Mouse (Mus musculus): ENCODE measurements around the gene Smyd3.

Smyd3 gene

GRCm38 (mm10) chr1:179073846-179074245 is 444.0 kb downstream of the Smyd3 start:
- no peak for DNase-seq (ENCODE audit: low read depth in 2 of 2, low spot score in 2 of 2)

GRCm38 (mm10) chr1:179072935-179073654 is 444.7 kb downstream of the Smyd3 start:
- no peak for DNase-seq (ENCODE audit: low read depth in 2 of 2, low spot score in 2 of 2)

GRCm38 (mm10) chr1:179072406-179072805 is 445.4 kb downstream of the Smyd3 start:
- DNase-seq (ENCODE audit: low read depth in 2 of 2, low spot score in 2 of 2) = no peak

- no peak for DNase-seq (ENCODE audit: low read depth in 2 of 2, low spot score in 2 of 2)
Measured at GRCm38 (mm10) chr1:179068990-179069389, 448.9 kb downstream of the Smyd3 start.

- no peak for DNase-seq (ENCODE audit: low read depth in 2 of 2, low spot score in 2 of 2)
Measured at GRCm38 (mm10) chr1:179065294-179065601, 452.6 kb downstream of the Smyd3 start.

- no peak for DNase-seq (ENCODE audit: low read depth in 2 of 2, low spot score in 2 of 2)
Measured at GRCm38 (mm10) chr1:179064601-179065293, 453.1 kb downstream of the Smyd3 start.

- no peak for DNase-seq (ENCODE audit: low read depth in 2 of 2, low spot score in 2 of 2)
Measured at GRCm38 (mm10) chr1:179061759-179062168, 456.1 kb downstream of the Smyd3 start.

- no peak for DNase-seq (ENCODE audit: low read depth in 2 of 2, low spot score in 2 of 2)
Measured at GRCm38 (mm10) chr1:179061053-179061452, 456.8 kb downstream of the Smyd3 start.

- DNase-seq (ENCODE audit: low read depth in 2 of 2, low spot score in 2 of 2) = no peak
Measured at GRCm38 (mm10) chr1:179060113-179060955, 457.5 kb downstream of the Smyd3 start.

- no peak for DNase-seq (ENCODE audit: low read depth in 2 of 2, low spot score in 2 of 2)
Measured at GRCm38 (mm10) chr1:179059286-179060112, 458.3 kb downstream of the Smyd3 start.

GRCm38 (mm10) chr1:179058675-179059074 is 459.2 kb downstream of the Smyd3 start:
- no peak for DNase-seq (ENCODE audit: low read depth in 2 of 2, low spot score in 2 of 2)

GRCm38 (mm10) chr1:179055760-179056159 is 462.1 kb downstream of the Smyd3 start:
- no peak for DNase-seq (ENCODE audit: low read depth in 2 of 2, low spot score in 2 of 2)

- no peak for DNase-seq (ENCODE audit: low read depth in 2 of 2, low spot score in 2 of 2)
Measured at GRCm38 (mm10) chr1:179054385-179055116, 463.3 kb downstream of the Smyd3 start.

GRCm38 (mm10) chr1:179052545-179053180 is 465.2 kb downstream of the Smyd3 start:
- DNase-seq (ENCODE audit: low read depth in 2 of 2, low spot score in 2 of 2) = no peak

GRCm38 (mm10) chr1:179047931-179048596 is 469.8 kb downstream of the Smyd3 start:
- no peak for DNase-seq (ENCODE audit: low read depth in 2 of 2, low spot score in 2 of 2)

GRCm38 (mm10) chr1:179045856-179046714 is 471.8 kb downstream of the Smyd3 start:
- DNase-seq (ENCODE audit: low read depth in 2 of 2, low spot score in 2 of 2) = no peak

GRCm38 (mm10) chr1:179044165-179044564 is 473.7 kb downstream of the Smyd3 start:
- DNase-seq (ENCODE audit: low read depth in 2 of 2, low spot score in 2 of 2) = no peak

GRCm38 (mm10) chr1:179043644-179044043 is 474.2 kb downstream of the Smyd3 start:
- DNase-seq (ENCODE audit: low read depth in 2 of 2, low spot score in 2 of 2) = no peak

All from CD8-positive naive resting alpha-beta T cell, adult 2 months (primary cell).